Mouse (Mus musculus) urinary bladder, adult 2 months (tissue): ENCODE data around the gene Pafah1b2. TPM values are rescaled to one million over a fixed set of nuclear protein-coding genes. Genes with fewer than 3 reads are reported as not detected.

Experiments
- DNase-seq: peaks from one replicate; pipeline ENCODE4 v3.0.0; 2022; ENCODE audit warnings: low spot score
- polyA plus RNA-seq: library from polyadenylated mRNA; depleted of rRNA; stranded (reverse); fragments of >200 nt; gene quantifications from 2 replicates; pipeline ENCODE4 v1.2.3, GENCODE M21; 2012; rRNA removed

Pafah1b2 gene
- 42.7 and 45.4 TPM in 2 replicates for polyA plus RNA-seq

GRCm38 (mm10) chr9:46012091-46013008 lies at the start of gene Pafah1b2, which contains the start of gene Sik3:
Gene Pafah1b2, minus strand, starts transcription at chr9:46012690.
Gene Sik3, plus strand, starts transcription at chr9:46012820.
- DNase-seq: peak; percentile 86

- DNase-seq: no peak
Measured at GRCm38 (mm10) chr9:46061696-46062425, 49.4 kb upstream of the Pafah1b2 start.

- no peak for DNase-seq
Measured at GRCm38 (mm10) chr9:46060249-46060648, 47.8 kb upstream of the Pafah1b2 start.

- no peak for DNase-seq
Measured at GRCm38 (mm10) chr9:46058065-46058464, 45.6 kb upstream of the Pafah1b2 start.

GRCm38 (mm10) chr9:46053014-46053666 lies 40.6 kb upstream of the Pafah1b2 start:
- DNase-seq: no peak

- no peak for DNase-seq
Measured at GRCm38 (mm10) chr9:46050203-46050602, 37.7 kb upstream of the Pafah1b2 start.

GRCm38 (mm10) chr9:46049525-46049924 lies 37.0 kb upstream of the Pafah1b2 start:
- DNase-seq: no peak

- DNase-seq: no peak
Measured at GRCm38 (mm10) chr9:46046724-46047517, 34.4 kb upstream of the Pafah1b2 start.

- no peak for DNase-seq
Measured at GRCm38 (mm10) chr9:46043626-46044025, 31.1 kb upstream of the Pafah1b2 start.

- no peak for DNase-seq
Measured at GRCm38 (mm10) chr9:46042387-46042786, 29.9 kb upstream of the Pafah1b2 start.

GRCm38 (mm10) chr9:46041186-46041585 lies 28.7 kb upstream of the Pafah1b2 start:
- no peak for DNase-seq

- DNase-seq: no peak
Measured at GRCm38 (mm10) chr9:46038786-46039185, 26.3 kb upstream of the Pafah1b2 start.

GRCm38 (mm10) chr9:46036881-46037280 lies 24.4 kb upstream of the Pafah1b2 start:
- no peak for DNase-seq

- DNase-seq: no peak
Measured at GRCm38 (mm10) chr9:46035290-46035871, 22.9 kb upstream of the Pafah1b2 start.

GRCm38 (mm10) chr9:46033862-46034261 lies 21.4 kb upstream of the Pafah1b2 start:
- DNase-seq: no peak

GRCm38 (mm10) chr9:46033058-46033457 lies 20.6 kb upstream of the Pafah1b2 start:
- no peak for DNase-seq

GRCm38 (mm10) chr9:46032190-46032589 lies 19.7 kb upstream of the Pafah1b2 start:
- no peak for DNase-seq

- DNase-seq: no peak
Measured at GRCm38 (mm10) chr9:46030968-46031367, 18.5 kb upstream of the Pafah1b2 start.

GRCm38 (mm10) chr9:46030184-46030583 lies 17.7 kb upstream of the Pafah1b2 start:
- no peak for DNase-seq

- DNase-seq: no peak
Measured at GRCm38 (mm10) chr9:46029534-46029933, 17.0 kb upstream of the Pafah1b2 start.

- no peak for DNase-seq
Measured at GRCm38 (mm10) chr9:46027994-46028393, 15.5 kb upstream of the Pafah1b2 start.
